Mouse (Mus musculus): Measurements from ENCODE around the gene Slpi.
"Not testable (repeated sequence)": the region's sequence is repeated elsewhere in the genome, so short reads cannot be mapped to it uniquely, and the experiment has no call there.

- not testable (repeated sequence) for TF ChIP-seq POLR2A (IDR thresholded peaks at IDR 0.05; ENCODE audit: control insufficient read depth in 1 of 2, insufficient read depth in 1 of 2, low read depth in 1 of 2, low read length in 2 of 2, poor library complexity in 1 of 2); MYC (IDR thresholded peaks at IDR 0.05; ENCODE audit: low read depth, low read length); BHLHE40 (IDR thresholded peaks at IDR 0.05; ENCODE audit: borderline replicate concordance, low read depth, low read length); POLR2AphosphoS5 (IDR thresholded peaks at IDR 0.05; ENCODE audit: borderline replicate concordance, low read depth, low read length); CTCF (IDR thresholded peaks at IDR 0.05 in 2 of 3, conservative IDR thresholded peaks at IDR 0.05 in 1 of 3; ENCODE audit: control insufficient read depth in 1 of 3, insufficient read depth in 1 of 3, low read depth in 2 of 3, low read length in 3 of 3, poor library complexity in 1 of 3, severe bottlenecking in 1 of 3); TCF12 (IDR thresholded peaks at IDR 0.05; ENCODE audit: low read depth, low read length); E2F4 (IDR thresholded peaks at IDR 0.05; ENCODE audit: borderline replicate concordance, low read depth, low read length); MAX (IDR thresholded peaks at IDR 0.05; ENCODE audit: low read length); EP300 (IDR thresholded peaks at IDR 0.05; ENCODE audit: low read depth in 1 of 2, low read length in 2 of 2); GATA1 (IDR thresholded peaks at IDR 0.05; ENCODE audit: low read depth, low read length); SMC3 (IDR thresholded peaks at IDR 0.05; ENCODE audit: low read depth, low read length); MAZ (IDR thresholded peaks at IDR 0.05; ENCODE audit: low read depth, low read length); ZC3H11A (IDR thresholded peaks at IDR 0.05; ENCODE audit: low read depth, low read length); ZNF384 (IDR thresholded peaks at IDR 0.05; ENCODE audit: low read depth, low read length)
Measured at GRCm38 (mm10) chr2:164332440-164332839, 56.5 kb downstream of the Slpi start, which contains the start of gene Svs5.

All from MEL (cell line).